9 mouse cellular contexts compared by ENCODE assay signal in genomic region chr3:115672965-115673662, GRCm38 (mm10). TPM values are rescaled to one million over a fixed set of nuclear protein-coding genes. Genes with fewer than 3 reads are reported as not detected.
A peak's percentile ranks its signal among the peaks of the same experiment; 100 is the strongest.
DNase-seq lines count a peak whose midpoint lies in the region; ATAC-seq and TF ChIP-seq lines count a peak whose summit lies in the region.
"Had no signal": no experiment of that assay in that cellular context is flagged by ENCODE, and none has a peak within 500 bp of the region (broad histone marks: within the 10 kb centered on the region; RNA-seq: fewer than 3 reads in every experiment).

No protein-coding gene starts in this region.

- DNase-seq in kidney, adult 2 months: peak; percentile 31
- DNase-seq in kidney, adult 11 months: no peak
- DNase-seq in T-cell, adult 2 months (ENCODE audit: low spot score): peak; percentile 48
- DNase-seq in induced T-regulatory cell, adult 2 months (ENCODE audit: low read depth): peak; percentile 53
- DNase-seq in adrenal gland, postnatal 10 days: no peak
- DNase-seq in urinary bladder, postnatal 25 days (ENCODE audit: low spot score): no peak
- no peak for DNase-seq in gastrocnemius, adult 8-10 months (ENCODE audit: low spot score in 2 of 2)

- no peak overlapping the region for H3K4me3 ChIP-seq in kidney, adult 2 months (ENCODE audit: insufficient read depth, low read depth, low read length)
- H3K4me3 ChIP-seq: midbrain, embryonic 15.5 days had no signal

- no peak for TF ChIP-seq CTCF in kidney, adult 2 months (conservative IDR thresholded peaks at IDR 0.05; ENCODE audit: insufficient read depth, insufficient read length, low read depth, low read length)

- WGBS in kidney, adult 2 months: 47% methylated on average over 9 of the region's 9 CpGs

- no peaks in the 10 kb centered on the region for H3K36me3 ChIP-seq in kidney, adult 2 months (ENCODE audit: control insufficient read depth, insufficient read depth, low read length)
- H3K36me3 ChIP-seq: midbrain, embryonic 15.5 days had no signal

- H3K27me3 ChIP-seq in kidney, adult 2 months (replicated peaks; ENCODE audit: control insufficient read depth, insufficient read depth, low read length): no peaks in the 10 kb centered on the region
- H3K27me3 ChIP-seq: midbrain, embryonic 15.5 days had no signal

- no peaks in the 10 kb centered on the region for H3K4me1 ChIP-seq in kidney, adult 2 months (ENCODE audit: control insufficient read depth, insufficient read depth, low read length)
- H3K4me1 ChIP-seq: midbrain, embryonic 15.5 days had no signal

- no peak overlapping the region for H3K27ac ChIP-seq in kidney, adult 2 months (ENCODE audit: insufficient read depth, low read depth, low read length)
- H3K27ac ChIP-seq: midbrain, embryonic 15.5 days had no signal

- TF ChIP-seq POLR2A in kidney, adult 2 months (IDR thresholded peaks at IDR 0.05; ENCODE audit: low read depth, low read length): no peak

- ATAC-seq in megakaryocyte, adult 5-6 weeks (ENCODE audit: poor library complexity, severe bottlenecking): peak; percentile 81
- ATAC-seq: midbrain, embryonic 15.5 days had no signal

RNA-seq across cellular contexts. Expression of gene S1pr1, which starts 41.8 kb away (rescaled TPM):
- 23.1 and 24.0 TPM in 2 replicates for polyA plus RNA-seq in kidney, adult 2 months (2012; rRNA removed)
- 2.4 and 5.8 TPM in 2 replicates for total RNA-seq in megakaryocyte, adult 5-6 weeks (2015)
- 3.3 and 3.6 TPM in 2 replicates for total RNA-seq in megakaryocyte, adult 5-6 weeks (2017)
- total RNA-seq in adrenal gland, postnatal 10 days (2021): 10 to 100 TPM; 41.8 to 65.7 TPM
- 10 to 100 TPM; 10.6 to 15.0 (median 13.7) TPM for total RNA-seq in gastrocnemius, adult 8-10 months (2022)

Comparison
In these comparisons a context has a peak if more than half of its experiments do, and no peak if none do; other contexts are left out.
1. DNase-seq: peak in kidney, adult 2 months (single experiment), T-cell, adult 2 months (single experiment) and induced T-regulatory cell, adult 2 months (single experiment); none in kidney, adult 11 months (single experiment), adrenal gland, postnatal 10 days (single experiment), urinary bladder, postnatal 25 days (single experiment) and gastrocnemius, adult 8-10 months (0 of 2).